Comparison of ENCODE assay signal across 8 mouse cellular contexts in genomic region chr11:69420554-69421000, GRCm38 (mm10). TPM values are rescaled to one million over a fixed set of nuclear protein-coding genes. Genes with fewer than 3 reads are reported as not detected.
DNase-seq lines count a peak whose midpoint lies in the region; ATAC-seq and TF ChIP-seq lines count a peak whose summit lies in the region.

No protein-coding gene starts in this region.

- H3K4me3 ChIP-seq in heart, embryonic 11.5 days (ENCODE audit: low read depth, low read length) = peak overlapping the region; percentile 83
- no peak overlapping the region for H3K4me3 ChIP-seq in CH12.LX (replicated peaks in 1 of 3; ENCODE audit: low read depth in 2 of 3, low read length in 2 of 3, poor library complexity in 1 of 3)
- peak overlapping the region; percentile 66 for H3K4me3 ChIP-seq in forebrain, embryonic 12.5 days (replicated peaks)
- H3K4me3 ChIP-seq in liver, embryonic 12.5 days = peak overlapping the region; percentile 60

- H3K36me3 ChIP-seq in heart, embryonic 11.5 days (ENCODE audit: control insufficient read depth, insufficient read depth, low read length) = no peaks in the 10 kb centered on the region
- no peaks in the 10 kb centered on the region for H3K36me3 ChIP-seq in CH12.LX (replicated peaks in 1 of 2; ENCODE audit: control insufficient read depth in 1 of 2, insufficient read depth in 1 of 2, low read length in 1 of 2)
- H3K36me3 ChIP-seq in forebrain, embryonic 12.5 days (replicated peaks) = no peaks in the 10 kb centered on the region
- no peaks in the 10 kb centered on the region for H3K36me3 ChIP-seq in liver, embryonic 12.5 days

- no peak for ATAC-seq in heart, embryonic 11.5 days (replicated peaks; ENCODE audit: insufficient number of reproducible peaks, low FRiP score, low TSS enrichment)
- ATAC-seq in forebrain, embryonic 12.5 days (ENCODE audit: low FRiP score) = no peak
- no peak for ATAC-seq in liver, embryonic 12.5 days
- ATAC-seq in monocyte, adult 5-6 weeks (replicated peaks; ENCODE audit: insufficient number of reproducible peaks, low FRiP score, low TSS enrichment, poor library complexity, severe bottlenecking) = no peak

- H3K4me2 ChIP-seq in heart, embryonic 11.5 days = peak overlapping the region; percentile 99
- peak overlapping the region; percentile 93 for H3K4me2 ChIP-seq in CH12.LX (ENCODE audit: insufficient read depth, low read depth, poor library complexity, severe bottlenecking)
- peak overlapping the region; percentile 95 for H3K4me2 ChIP-seq in forebrain, embryonic 12.5 days
- H3K4me2 ChIP-seq in liver, embryonic 12.5 days = peak overlapping the region; percentile 100

- WGBS in heart, embryonic 11.5 days (ENCODE audit: insufficient replicate concordance) = 6% methylated on average over 10 of the region's 10 CpGs
- 9% methylated on average over 10 of the region's 10 CpGs for WGBS in forebrain, embryonic 12.5 days
- 14% methylated on average over 10 of the region's 10 CpGs for WGBS in liver, embryonic 12.5 days (ENCODE audit: insufficient replicate concordance)

- H3K79me2 ChIP-seq in CH12.LX (replicated peaks; ENCODE audit: control insufficient read depth, extremely low read depth, insufficient read depth, poor library complexity, severe bottlenecking) = no peaks in the 10 kb centered on the region

- no peak for TF ChIP-seq EP300 in CH12.LX (IDR thresholded peaks at IDR 0.05; ENCODE audit: low read length)

- DNase-seq in heart, adult 11 months = no peak
- no peak for DNase-seq in CH12.LX (ENCODE audit: extremely low read depth)
- DNase-seq in retina, embryonic 14.5 days (ENCODE audit: low spot score) = no peak
- DNase-seq in layer of hippocampus, postnatal 36 days = no peak

- H3K27me3 ChIP-seq in heart, embryonic 11.5 days (ENCODE audit: control insufficient read depth, insufficient read depth, low read length) = peaks cover 25% of the 10 kb centered on the region
- peaks cover 80% of the 10 kb centered on the region for H3K27me3 ChIP-seq in CH12.LX (replicated peaks)
- peaks cover 38% of the 10 kb centered on the region for H3K27me3 ChIP-seq in forebrain, embryonic 12.5 days
- peaks cover 49% of the 10 kb centered on the region for H3K27me3 ChIP-seq in liver, embryonic 12.5 days (replicated peaks)

- in situ Hi-C loops in CH12.LX (cut with MboI; ENCODE audit: low pct_ligation_motif_present, low pct_unique_long_range_greater_than_20kb, low sequenced_read_pairs) = no loop called here

- H3K9me3 ChIP-seq in heart, embryonic 11.5 days (replicated peaks; ENCODE audit: control insufficient read depth, low read length) = no peaks in the 10 kb centered on the region
- no peaks in the 10 kb centered on the region for H3K9me3 ChIP-seq in CH12.LX (replicated peaks; ENCODE audit: low read length)
- H3K9me3 ChIP-seq in forebrain, embryonic 12.5 days = no peaks in the 10 kb centered on the region
- no peaks in the 10 kb centered on the region for H3K9me3 ChIP-seq in liver, embryonic 12.5 days (replicated peaks)

- peak overlapping the region; percentile 7; the same call in 1 of the 2 replicates for H3K9ac ChIP-seq in heart, embryonic 11.5 days (ENCODE audit: low read depth, low read length)
- H3K9ac ChIP-seq in CH12.LX (ENCODE audit: insufficient read depth, low read depth) = no peak overlapping the region
- peak overlapping the region; percentile 53 for H3K9ac ChIP-seq in forebrain, embryonic 12.5 days
- no peak overlapping the region; the same call in 1 of the 2 replicates for H3K9ac ChIP-seq in liver, embryonic 12.5 days

- H3K27ac ChIP-seq in heart, embryonic 11.5 days (ENCODE audit: low read depth, low read length) = no peak overlapping the region
- no peak overlapping the region for H3K27ac ChIP-seq in CH12.LX (ENCODE audit: insufficient read depth, low read depth)
- H3K27ac ChIP-seq in forebrain, embryonic 12.5 days = no peak overlapping the region
- H3K27ac ChIP-seq in liver, embryonic 12.5 days = peak overlapping the region; percentile 83; the same call in 1 of the 2 replicates

- peaks cover 37% of the 10 kb centered on the region for H3K4me1 ChIP-seq in heart, embryonic 11.5 days (ENCODE audit: control insufficient read depth, insufficient read depth, low read length)
- H3K4me1 ChIP-seq in CH12.LX (ENCODE audit: control insufficient read depth in 1 of 2, insufficient read depth in 2 of 2) = peaks cover 14 to 40% of the 10 kb centered on the region in 2 experiments
- H3K4me1 ChIP-seq in forebrain, embryonic 12.5 days = peaks cover 49% of the 10 kb centered on the region
- peaks cover 80% of the 10 kb centered on the region for H3K4me1 ChIP-seq in liver, embryonic 12.5 days

- TF ChIP-seq CTCF in CH12.LX (conservative IDR thresholded peaks at IDR 0.05 in 1 of 2, IDR thresholded peaks at IDR 0.05 in 1 of 2; ENCODE audit: low read depth in 2 of 2, low read length in 2 of 2) = no peak

- dilution Hi-C loops in CH12.LX (cut with MboI; ENCODE audit: extremely low pct_ligation_motif_present, extremely low pct_unique_long_range_greater_than_20kb, low sequenced_read_pairs) = no loop called here

- TF ChIP-seq RAD21 in CH12.LX (IDR thresholded peaks at IDR 0.05; ENCODE audit: low read depth, low read length) = no peak

- TF ChIP-seq POLR2A in CH12.LX (IDR thresholded peaks at IDR 0.05; ENCODE audit: low read depth, low read length) = no peak

TF ChIP-seq in CH12.LX, 34 proteins besides CTCF, POLR2A, EP300 and RAD21:
- TF ChIP-seq GABPA (IDR thresholded peaks at IDR 0.05; ENCODE audit: insufficient replicate concordance, low read depth, low read length) (no peak), NRF1 (IDR thresholded peaks at IDR 0.05; ENCODE audit: low read depth, low read length) (no peak), RCOR1 (conservative IDR thresholded peaks at IDR 0.05; ENCODE audit: low read depth, low read length) (no peak), ZC3H11A (IDR thresholded peaks at IDR 0.05; ENCODE audit: low read depth, low read length) (no peak), ZMIZ1 (IDR thresholded peaks at IDR 0.05; ENCODE audit: low read depth, low read length) (no peak), USF2 (conservative IDR thresholded peaks at IDR 0.05; ENCODE audit: low read depth, low read length) (no peak), JUND (conservative IDR thresholded peaks at IDR 0.05; ENCODE audit: low read depth, low read length) (no peak)

RNA-seq across cellular contexts. Expression of gene Kdm6b, which starts 7.1 kb away (rescaled TPM):
- polyA plus RNA-seq in heart, embryonic 11.5 days (2014; fragmentation: Nextera tagmentation; extraction: Ambion mirVana) = 21.5 and 25.1 TPM in 2 replicates
- total RNA-seq in CH12.LX (2012; rRNA removed) (2.9 and 5.7 TPM in 2 replicates), CH12.LX (2014; rRNA removed) (0.36 and 0.66 TPM in 2 replicates)
- 6.0 and 7.2 TPM in 2 replicates for polyA plus RNA-seq in CH12.LX (2012; ENCODE audit: insufficient read length, low read depth)
- 50.8 and 53.3 TPM in 2 replicates for polyA plus RNA-seq in forebrain, embryonic 12.5 days (2016; fragmentation: Nextera tagmentation; extraction: Ambion mirVana)
- 7.1 and 7.5 TPM in 2 replicates for polyA plus RNA-seq in liver, embryonic 12.5 days (2016; fragmentation: Nextera tagmentation; extraction: Ambion mirVana)
- total RNA-seq in monocyte, adult 5-6 weeks (2017) = 14.3 to 27.5 TPM (median 16.8 TPM) in 3 replicates
- total RNA-seq in layer of hippocampus, postnatal 36 days (2021) = 10 to 100 TPM; 32.0 to 41.6 TPM

RNA-seq across cellular contexts. Expression of gene Tmem88, which starts 22.5 kb away (rescaled TPM):
- polyA plus RNA-seq in heart, embryonic 11.5 days (2014; fragmentation: Nextera tagmentation; extraction: Ambion mirVana) = 30.5 and 31.7 TPM in 2 replicates
- total RNA-seq in CH12.LX (2012; rRNA removed) = 0.25 and 0.38 TPM in 2 replicates
- not detected in 2 replicates for total RNA-seq in CH12.LX (2014; rRNA removed)
- polyA plus RNA-seq in CH12.LX (2012; ENCODE audit: insufficient read length, low read depth) = 0.16 and 0.22 TPM in 2 replicates
- polyA plus RNA-seq in forebrain, embryonic 12.5 days (2016; fragmentation: Nextera tagmentation; extraction: Ambion mirVana) = 9.1 and 11.2 TPM in 2 replicates
- polyA plus RNA-seq in liver, embryonic 12.5 days (2016; fragmentation: Nextera tagmentation; extraction: Ambion mirVana) = 14.4 and 15.4 TPM in 2 replicates
- total RNA-seq in monocyte, adult 5-6 weeks (2017) = 3.1 to 3.8 TPM in 2 of 3 replicates, not detected in the other
- total RNA-seq in layer of hippocampus, postnatal 36 days (2021) = 1 to 10 TPM; 1.8 to 2.6 TPM

RNA-seq across cellular contexts. Expression of gene Cyb5d1, which starts 25.1 kb away (rescaled TPM):
- polyA plus RNA-seq in heart, embryonic 11.5 days (2014; fragmentation: Nextera tagmentation; extraction: Ambion mirVana) = 19.6 and 25.0 TPM in 2 replicates
- total RNA-seq in CH12.LX (2012; rRNA removed) (28.4 and 37.4 TPM in 2 replicates), CH12.LX (2014; rRNA removed) (27.3 and 29.3 TPM in 2 replicates)
- 29.5 and 33.2 TPM in 2 replicates for polyA plus RNA-seq in CH12.LX (2012; ENCODE audit: insufficient read length, low read depth)
- 55.0 and 60.9 TPM in 2 replicates for polyA plus RNA-seq in forebrain, embryonic 12.5 days (2016; fragmentation: Nextera tagmentation; extraction: Ambion mirVana)
- 15.1 and 15.7 TPM in 2 replicates for polyA plus RNA-seq in liver, embryonic 12.5 days (2016; fragmentation: Nextera tagmentation; extraction: Ambion mirVana)
- total RNA-seq in monocyte, adult 5-6 weeks (2017) = 19.2 to 55.3 TPM (median 20.9 TPM) in 3 replicates
- total RNA-seq in layer of hippocampus, postnatal 36 days (2021) = 10 to 100 TPM; 44.6 to 48.6 TPM

RNA-seq across cellular contexts. Expression of gene Naa38, which starts 25.3 kb away (rescaled TPM):
- 166 and 170 TPM in 2 replicates for polyA plus RNA-seq in heart, embryonic 11.5 days (2014; fragmentation: Nextera tagmentation; extraction: Ambion mirVana)
- total RNA-seq in CH12.LX (2012; rRNA removed) = 193 and 208 TPM in 2 replicates
- 161 and 201 TPM in 2 replicates for total RNA-seq in CH12.LX (2014; rRNA removed)
- 137 and 153 TPM in 2 replicates for polyA plus RNA-seq in CH12.LX (2012; ENCODE audit: insufficient read length, low read depth)
- 91.7 and 103 TPM in 2 replicates for polyA plus RNA-seq in forebrain, embryonic 12.5 days (2016; fragmentation: Nextera tagmentation; extraction: Ambion mirVana)
- polyA plus RNA-seq in liver, embryonic 12.5 days (2016; fragmentation: Nextera tagmentation; extraction: Ambion mirVana) = 111 and 119 TPM in 2 replicates
- total RNA-seq in monocyte, adult 5-6 weeks (2017) = 51.4 to 93.3 TPM (median 54.6 TPM) in 3 replicates
- total RNA-seq in layer of hippocampus, postnatal 36 days (2021) = 100 to 1,000 TPM; 117 to 118 TPM

RNA-seq across cellular contexts. Expression of gene Chd3, which starts 51.4 kb away (rescaled TPM):
- polyA plus RNA-seq in heart, embryonic 11.5 days (2014; fragmentation: Nextera tagmentation; extraction: Ambion mirVana) = 15.5 and 21.8 TPM in 2 replicates
- 66.4 and 69.6 TPM in 2 replicates for total RNA-seq in CH12.LX (2012; rRNA removed)
- 30.6 and 31.9 TPM in 2 replicates for total RNA-seq in CH12.LX (2014; rRNA removed)
- 87.1 and 92.0 TPM in 2 replicates for polyA plus RNA-seq in CH12.LX (2012; ENCODE audit: insufficient read length, low read depth)
- 94.3 and 98.3 TPM in 2 replicates for polyA plus RNA-seq in forebrain, embryonic 12.5 days (2016; fragmentation: Nextera tagmentation; extraction: Ambion mirVana)
- 4.7 and 6.4 TPM in 2 replicates for polyA plus RNA-seq in liver, embryonic 12.5 days (2016; fragmentation: Nextera tagmentation; extraction: Ambion mirVana)
- total RNA-seq in monocyte, adult 5-6 weeks (2017) = 76.7 to 192 TPM (median 86.2 TPM) in 3 replicates
- 100 to 1,000 TPM; 537 to 553 TPM for total RNA-seq in layer of hippocampus, postnatal 36 days (2021)

Comparison
In these comparisons a context has a peak if more than half of its experiments do, and no peak if none do; other contexts are left out.
1. H3K4me3 ChIP-seq: peak in heart, embryonic 11.5 days (single experiment), forebrain, embryonic 12.5 days (single experiment) and liver, embryonic 12.5 days (single experiment); none in CH12.LX (0 of 3).
2. H3K9ac ChIP-seq: peak in heart, embryonic 11.5 days (single experiment) and forebrain, embryonic 12.5 days (single experiment); none in CH12.LX (single experiment) and liver, embryonic 12.5 days (single experiment).
3. Peak in every context shown above with its lines, with median percentiles within 50 percentile points of each other: H3K4me2 ChIP-seq.